ENCODE assay signal across 8 mouse cellular contexts in the genomic region with DNA sequence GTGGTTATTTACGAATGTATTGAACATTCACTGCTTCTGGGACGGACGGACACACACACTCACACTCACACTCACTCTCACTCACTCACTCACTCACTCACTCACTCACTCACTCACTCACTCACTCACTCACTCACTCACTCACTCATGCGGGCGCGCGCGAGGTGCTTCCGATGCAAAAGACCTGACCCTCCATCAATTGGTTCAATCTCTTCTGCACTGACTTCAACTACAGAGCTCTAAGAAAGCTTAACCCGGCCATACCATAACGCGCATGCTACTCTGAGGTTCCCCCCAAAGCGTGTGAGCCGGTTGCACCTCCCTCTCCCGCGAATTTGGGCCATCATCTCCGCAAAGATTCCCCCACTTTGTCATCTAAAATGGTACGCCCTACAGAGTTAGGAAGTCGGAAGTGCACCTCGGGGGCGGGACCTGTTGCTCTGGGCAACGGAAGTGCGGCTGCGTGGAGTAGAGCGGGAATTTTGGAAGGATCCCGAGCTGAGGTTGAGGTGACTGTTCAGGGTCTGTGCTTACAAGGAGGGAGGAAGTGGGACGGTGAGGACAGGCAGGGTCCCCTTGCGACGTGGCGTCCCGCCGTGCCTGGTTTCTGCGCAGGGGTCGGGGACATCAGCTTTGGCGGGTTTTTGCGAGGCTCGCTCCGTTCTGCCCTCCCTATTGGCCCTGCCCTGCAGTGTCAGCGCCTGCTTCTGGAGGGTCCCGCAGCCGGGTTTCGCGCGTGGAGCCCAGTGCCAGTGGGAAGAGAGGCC. TPM values are rescaled to one million over a fixed set of nuclear protein-coding genes. Genes with fewer than 3 reads are reported as not detected.
DNase-seq lines count a peak whose midpoint lies in the region; ATAC-seq lines count a peak whose summit lies in the region.

A gene (plus strand): TSS at position 47 of the 767 bp plus-strand sequence.

- H3K36me3 ChIP-seq in heart, embryonic 10.5 days: peaks cover 5% of the 10 kb centered on the region; the same call in 1 of the 2 replicates
- no peaks in the 10 kb centered on the region for H3K36me3 ChIP-seq in kidney, embryonic 15.5 days

- under 1% methylated on average over 44 of the region's 44 CpGs for WGBS in heart, embryonic 10.5 days
- WGBS in kidney, embryonic 15.5 days: under 1% methylated on average over 44 of the region's 44 CpGs

- H3K9me3 ChIP-seq in heart, embryonic 10.5 days: no peaks in the 10 kb centered on the region
- no peaks in the 10 kb centered on the region for H3K9me3 ChIP-seq in kidney, embryonic 15.5 days (replicated peaks)

- H3K4me3 ChIP-seq in heart, embryonic 10.5 days: peak within 1 kb of the TSS; percentile 81
- peak within 1 kb of the TSS; percentile 67 for H3K4me3 ChIP-seq in kidney, embryonic 15.5 days (replicated peaks)

- H3K9ac ChIP-seq in kidney, embryonic 15.5 days: peak within 1 kb of the TSS; percentile 63

- no peaks in the 10 kb centered on the region for H3K27me3 ChIP-seq in heart, embryonic 10.5 days (ENCODE audit: insufficient read depth, poor library complexity, severe bottlenecking)
- H3K27me3 ChIP-seq in kidney, embryonic 15.5 days: no peaks in the 10 kb centered on the region

- peak within 1 kb of the TSS; percentile 94 for H3K4me2 ChIP-seq in kidney, embryonic 15.5 days

- ATAC-seq in erythroblast, adult 5-6 weeks (replicated peaks; ENCODE audit: low FRiP score, poor library complexity, severe bottlenecking): peak; percentile 92
- peak; percentile 94 for ATAC-seq in kidney, embryonic 15.5 days (replicated peaks; ENCODE audit: low FRiP score)
- peak; percentile 91 for ATAC-seq in monocyte, adult 5-6 weeks (replicated peaks; ENCODE audit: insufficient number of reproducible peaks, low FRiP score, low TSS enrichment, poor library complexity, severe bottlenecking)

- peaks cover 12% of the 10 kb centered on the region for H3K4me1 ChIP-seq in heart, embryonic 10.5 days
- peaks cover 14% of the 10 kb centered on the region for H3K4me1 ChIP-seq in kidney, embryonic 15.5 days

- peak; percentile 96 to 97 for DNase-seq in B cell, adult 2 months
- peak; percentile 96 for DNase-seq in brain, adult 2 months (ENCODE audit: low read depth, low spot score)
- peak; percentile 95 for DNase-seq in heart, embryonic 10.5 days (ENCODE audit: low spot score)
- peak; percentile 96 for DNase-seq in liver
- DNase-seq in spleen, postnatal 4 days (ENCODE audit: low spot score in 2 of 2): peak; percentile 94 to 99

- peak within 1 kb of the TSS; percentile 96 for H3K27ac ChIP-seq in heart, embryonic 10.5 days
- H3K27ac ChIP-seq in kidney, embryonic 15.5 days: peak within 1 kb of the TSS; percentile 91

RNA-seq across cellular contexts. Expression of the gene that starts here (rescaled TPM):
- total RNA-seq in erythroblast, adult 5-6 weeks (2015; ENCODE audit: low replicate concordance): 2.3 and 6.5 TPM in 2 replicates
- total RNA-seq in erythroblast, adult 5-6 weeks (2017; ENCODE audit: low replicate concordance): 11.6 and 11.8 TPM in 2 replicates
- 15.8 and 16.1 TPM in 2 replicates for polyA plus RNA-seq in heart, embryonic 10.5 days (2016; fragmentation: Nextera tagmentation; extraction: Ambion mirVana)
- polyA plus RNA-seq in kidney, embryonic 15.5 days (2015; fragmentation: Nextera tagmentation; extraction: Ambion mirVana): 12.0 and 12.6 TPM in 2 replicates
- total RNA-seq in monocyte, adult 5-6 weeks (2017): 2.6 to 5.1 TPM (median 4.6 TPM) in 3 replicates

Comparison
In these comparisons a context has a peak if more than half of its experiments do, and no peak if none do; other contexts are left out.
1. Peak in every context shown above with its lines: DNase-seq, ATAC-seq, H3K4me3 ChIP-seq and H3K27ac ChIP-seq.